Mouse (Mus musculus) lung, postnatal 0 days (tissue): ENCODE data around the gene Ablim2. TPM values are rescaled to one million over a fixed set of nuclear protein-coding genes. Genes with fewer than 3 reads are reported as not detected.

Experiments used
- ATAC-seq: fragments of 200-750 bp; cut with Nextera tagmentation; 2 replicates; pipeline ENCODE4 v1.8.0; 2017; ENCODE audit warnings: moderate library complexity
- DNase-seq: peaks from one replicate; pipeline ENCODE4 v3.0.0-alpha.2; 2016; ENCODE audit warnings: low spot score
- H3K27ac ChIP-seq: fragments of 300-500 bp; sonication (generic); 2 replicates; pipeline ENCODE4 v1.5.1; 2014; ENCODE audit warnings: antibody characterized with exemption, mild to moderate bottlenecking, low read length, mixed read lengths
- H3K27me3 ChIP-seq: fragments of 300-500 bp; sonication (generic); replicated peaks from 2 replicates; pipeline ENCODE4 v1.6.1; 2014; ENCODE audit warnings: low read length, mixed read lengths; ENCODE audit not compliant: insufficient read depth
- H3K36me3 ChIP-seq: fragments of 300-500 bp; sonication (generic); 2 replicates; pipeline ENCODE4 v1.6.1; 2014; ENCODE audit warnings: low read length, mixed read lengths; ENCODE audit not compliant: insufficient read depth
- H3K4me1 ChIP-seq: fragments of 300-500 bp; sonication (generic); 2 replicates; pipeline ENCODE4 v1.6.1; 2014; ENCODE audit warnings: antibody characterized with exemption, low read depth, low read length, mixed read lengths; ENCODE audit not compliant: insufficient read depth
- H3K4me2 ChIP-seq: fragments of 300-500 bp; sonication (generic); replicated peaks from 2 replicates; pipeline ENCODE4 v1.6.1; 2014; ENCODE audit warnings: low read depth, mild to moderate bottlenecking, low read length, moderate library complexity, mixed read lengths
- H3K4me3 ChIP-seq: fragments of 300-500 bp; sonication (generic); 2 replicates; pipeline ENCODE4 v1.5.1; 2014; ENCODE audit warnings: low read depth, low read length
- H3K9ac ChIP-seq: fragments of 300-500 bp; sonication (generic); replicated peaks from 2 replicates; pipeline ENCODE4 v1.6.1; 2014; ENCODE audit warnings: low read depth, mild to moderate bottlenecking
- H3K9me3 ChIP-seq: fragments of 300-500 bp; sonication (generic); 2 replicates; pipeline ENCODE4 v1.6.1; 2016; ENCODE audit warnings: low read length, mixed read lengths
- CTCF ChIP-seq: IDR thresholded peaks from 2 replicates; pipeline ENCODE4 v1.5.1; 2016; ENCODE audit warnings: antibody characterized with exemption, mild to moderate bottlenecking
- EP300 ChIP-seq: IDR thresholded peaks from 2 replicates; pipeline ENCODE4 v1.6.1; 2016; ENCODE audit warnings: antibody characterized with exemption, mild to moderate bottlenecking, control low read depth
- WGBS: fragments of 180-500 bp; shearing (Covaris S2); extraction: QIAGEN DNeasy Blood & Tissue Kit; methylation state at CpG from one replicate; pipeline ENCODE4 v1.1.7; 2014; 5-methylcytosine and 5-hydroxymethylcytosine counted together
- polyA plus RNA-seq: library from polyadenylated mRNA; unstranded; fragments of >200 nt; fragmentation: Nextera tagmentation; extraction: Ambion mirVana; gene quantifications from 2 replicates; pipeline ENCODE4 v1.2.1, GENCODE M21; 2015

The Ablim2 gene
- polyA plus RNA-seq, 1 experiment from 2014 or later = 0.74 TPM

GRCm38 (mm10) chr5:35851485-35851884 is 93.8 kb downstream of the Ablim2 start:
- no peak overlapping the region for H3K4me2 ChIP-seq
- no peak for TF ChIP-seq EP300
- no peaks in the 10 kb centered on the region for H3K36me3 ChIP-seq
- H3K9ac ChIP-seq = no peak overlapping the region
- H3K4me1 ChIP-seq = no peaks in the 10 kb centered on the region
- H3K9me3 ChIP-seq = no peaks in the 10 kb centered on the region
- no peak overlapping the region for H3K4me3 ChIP-seq
- 67% methylated on average over 5 of the region's 5 CpGs for WGBS
- DNase-seq (no peak), ATAC-seq (no peak)
- H3K27ac ChIP-seq = no peak overlapping the region
- no peaks in the 10 kb centered on the region for H3K27me3 ChIP-seq

GRCm38 (mm10) chr5:35853463-35853862 is 95.8 kb downstream of the Ablim2 start:
- H3K9me3 ChIP-seq = no peaks in the 10 kb centered on the region
- no peaks in the 10 kb centered on the region for H3K27me3 ChIP-seq
- DNase-seq = no peak
- ATAC-seq = no peak
- H3K9ac ChIP-seq = no peak overlapping the region
- TF ChIP-seq CTCF (no peak), EP300 (no peak)
- H3K36me3 ChIP-seq = no peaks in the 10 kb centered on the region
- no peak overlapping the region for H3K4me3 ChIP-seq
- H3K4me1 ChIP-seq = no peaks in the 10 kb centered on the region
- no peak overlapping the region for H3K27ac ChIP-seq
- no peak overlapping the region for H3K4me2 ChIP-seq
- WGBS = 86% methylated on average over 4 of the region's 4 CpGs

- Histone ChIP-seq H3K27me3 (no peaks in the 10 kb centered on the region), H3K9me3 (no peaks in the 10 kb centered on the region), H3K4me3 (no peak overlapping the region), H3K4me1 (no peaks in the 10 kb centered on the region), H3K27ac (no peak overlapping the region), H3K9ac (no peak overlapping the region), H3K36me3 (no peaks in the 10 kb centered on the region), H3K4me2 (no peak overlapping the region)
- DNase-seq (no peak), ATAC-seq (peak; percentile 33)
- 11% methylated on average over 3 of the region's 3 CpGs for WGBS
- TF ChIP-seq EP300 = no peak
- no peak for TF ChIP-seq CTCF
Measured at GRCm38 (mm10) chr5:35856245-35856644, 98.6 kb downstream of the Ablim2 start.

- no peak overlapping the region for H3K27ac ChIP-seq
- no peak overlapping the region for H3K4me3 ChIP-seq
- WGBS = 10% methylated on average over 6 of the region's 6 CpGs
- H3K27me3 ChIP-seq = no peaks in the 10 kb centered on the region
- DNase-seq (peak; percentile 61), ATAC-seq (no peak)
- no peak overlapping the region for H3K9ac ChIP-seq
- no peaks in the 10 kb centered on the region for H3K4me1 ChIP-seq
- no peak overlapping the region for H3K4me2 ChIP-seq
- no peaks in the 10 kb centered on the region for H3K9me3 ChIP-seq
- no peaks in the 10 kb centered on the region for H3K36me3 ChIP-seq
- TF ChIP-seq EP300 = no peak
- TF ChIP-seq CTCF = peak; percentile 89
Measured at GRCm38 (mm10) chr5:35858069-35858468, 100.4 kb downstream of the Ablim2 start.

GRCm38 (mm10) chr5:35861456-35861855 is 103.8 kb downstream of the Ablim2 start:
- no peak overlapping the region for H3K9ac ChIP-seq
- WGBS = 81% methylated on average over 2 of the region's 2 CpGs
- H3K27ac ChIP-seq = no peak overlapping the region

GRCm38 (mm10) chr5:35869973-35870372 is 112.3 kb downstream of the Ablim2 start:
- DNase-seq = no peak
- no peak overlapping the region for H3K27ac ChIP-seq
- H3K9ac ChIP-seq = no peak overlapping the region
- no peaks in the 10 kb centered on the region for H3K4me1 ChIP-seq
- TF ChIP-seq EP300 = no peak
- TF ChIP-seq CTCF = no peak
- H3K36me3 ChIP-seq = no peaks in the 10 kb centered on the region
- 64% methylated on average over 4 of the region's 4 CpGs for WGBS
- H3K4me2 ChIP-seq = no peak overlapping the region
- no peaks in the 10 kb centered on the region for H3K27me3 ChIP-seq
- H3K4me3 ChIP-seq = no peak overlapping the region
- H3K9me3 ChIP-seq = no peaks in the 10 kb centered on the region
- no peak for ATAC-seq

More at GRCm38 (mm10) chr5:35861456-35861855, 103.8 kb downstream of the Ablim2 start:
- no peak overlapping the region for H3K4me3 ChIP-seq
- TF ChIP-seq CTCF (no peak), EP300 (no peak)
- DNase-seq (no peak), ATAC-seq (no peak)
- no peaks in the 10 kb centered on the region for H3K27me3 ChIP-seq
- H3K36me3 ChIP-seq = no peaks in the 10 kb centered on the region
- no peak overlapping the region for H3K4me2 ChIP-seq
- H3K9me3 ChIP-seq = no peaks in the 10 kb centered on the region
- H3K4me1 ChIP-seq = no peaks in the 10 kb centered on the region

- Histone ChIP-seq H3K4me1 (no peaks in the 10 kb centered on the region), H3K4me2 (no peak overlapping the region), H3K9ac (no peak overlapping the region), H3K36me3 (no peaks in the 10 kb centered on the region), H3K4me3 (no peak overlapping the region), H3K9me3 (no peaks in the 10 kb centered on the region), H3K27me3 (no peaks in the 10 kb centered on the region), H3K27ac (no peak overlapping the region)
- DNase-seq (peak; percentile 84), ATAC-seq (peak; percentile 63)
- no peak for TF ChIP-seq EP300
- peak; percentile 93 for TF ChIP-seq CTCF
- WGBS = 56% methylated on average over 8 of the region's 8 CpGs
Measured at GRCm38 (mm10) chr5:35870408-35871012, 112.8 kb downstream of the Ablim2 start.
